Mouse (Mus musculus) gastrocnemius, adult 18-20 months (tissue): Measurements from ENCODE around the gene Pgbd5. TPM values are rescaled to one million over a fixed set of nuclear protein-coding genes. Genes with fewer than 3 reads are reported as not detected.
"Not testable (repeated sequence)": the region's sequence is repeated elsewhere in the genome, so short reads cannot be mapped to it uniquely, and the experiment has no call there.

Experiments used
- DNase-seq: peaks from one replicate; pipeline ENCODE4 v3.0.0; 2021; ENCODE audit warnings: low spot score
- total RNA-seq, 2 experiments: library from RNA; stranded (reverse); gene quantifications; 2 replicates each; pipeline ENCODE4 v1.2.3; 2021

Pgbd5 gene
- total RNA-seq, 2 experiments from 2014 or later, result 0.07 to 0.40 TPM

- no peak for DNase-seq
Measured at GRCm38 (mm10) chr8:124430881-124431280, 8.6 kb downstream of the Pgbd5 start.

GRCm38 (mm10) chr8:124429417-124429816 is 10.0 kb downstream of the Pgbd5 start:
- DNase-seq, result no peak

- not testable (repeated sequence) for DNase-seq
Measured at GRCm38 (mm10) chr8:124428721-124429120, 10.7 kb downstream of the Pgbd5 start.

- DNase-seq, result no peak
Measured at GRCm38 (mm10) chr8:124421413-124421812, 18.0 kb downstream of the Pgbd5 start.

GRCm38 (mm10) chr8:124418927-124419326 is 20.5 kb downstream of the Pgbd5 start:
- no peak for DNase-seq

GRCm38 (mm10) chr8:124418185-124418584 is 21.3 kb downstream of the Pgbd5 start:
- no peak for DNase-seq

GRCm38 (mm10) chr8:124416646-124417045 is 22.8 kb downstream of the Pgbd5 start:
- no peak for DNase-seq

GRCm38 (mm10) chr8:124415789-124416188 is 23.7 kb downstream of the Pgbd5 start:
- no peak for DNase-seq

- DNase-seq, result no peak
Measured at GRCm38 (mm10) chr8:124415002-124415401, 24.5 kb downstream of the Pgbd5 start.

- DNase-seq, result no peak
Measured at GRCm38 (mm10) chr8:124413244-124413965, 26.1 kb downstream of the Pgbd5 start.

GRCm38 (mm10) chr8:124412496-124413243 is 26.8 kb downstream of the Pgbd5 start:
- DNase-seq, result no peak

GRCm38 (mm10) chr8:124404471-124405260 is 34.8 kb downstream of the Pgbd5 start:
- no peak for DNase-seq

- no peak for DNase-seq
Measured at GRCm38 (mm10) chr8:124403876-124404275, 35.6 kb downstream of the Pgbd5 start.

- DNase-seq, result no peak
Measured at GRCm38 (mm10) chr8:124399403-124399861, 40.0 kb downstream of the Pgbd5 start.

GRCm38 (mm10) chr8:124398843-124399402 is 40.5 kb downstream of the Pgbd5 start:
- DNase-seq, result no peak

GRCm38 (mm10) chr8:124397321-124398065 is 42.0 kb downstream of the Pgbd5 start:
- DNase-seq, result no peak

GRCm38 (mm10) chr8:124396531-124396930 is 42.9 kb downstream of the Pgbd5 start:
- DNase-seq, result no peak

GRCm38 (mm10) chr8:124395392-124395791 is 44.1 kb downstream of the Pgbd5 start:
- no peak for DNase-seq

- DNase-seq, result no peak
Measured at GRCm38 (mm10) chr8:124394951-124395350, 44.5 kb downstream of the Pgbd5 start.

- no peak for DNase-seq
Measured at GRCm38 (mm10) chr8:124393927-124394326, 45.5 kb downstream of the Pgbd5 start.

- no peak for DNase-seq
Measured at GRCm38 (mm10) chr8:124393013-124393412, 46.4 kb downstream of the Pgbd5 start.
